Mouse (Mus musculus) inflammation-experienced regulatory T-cells, adult 6 months (primary cell): ENCODE results near the gene Rad23a. TPM values are rescaled to one million over a fixed set of nuclear protein-coding genes. Genes with fewer than 3 reads are reported as not detected.

Experiments
- ATAC-seq: one replicate; pipeline ENCODE4 v1.8.0; 2017
- polyA plus RNA-seq, 3 experiments: library from polyadenylated mRNA; unstranded; fragments of 100-300 nt; shearing (Covaris generic); gene quantifications; one replicate each; pipeline ENCODE4 v1.2.1; 2017

The Rad23a gene
- 100 to 1,000 TPM; 128 to 152 (median 145) TPM for polyA plus RNA-seq

DNA sequence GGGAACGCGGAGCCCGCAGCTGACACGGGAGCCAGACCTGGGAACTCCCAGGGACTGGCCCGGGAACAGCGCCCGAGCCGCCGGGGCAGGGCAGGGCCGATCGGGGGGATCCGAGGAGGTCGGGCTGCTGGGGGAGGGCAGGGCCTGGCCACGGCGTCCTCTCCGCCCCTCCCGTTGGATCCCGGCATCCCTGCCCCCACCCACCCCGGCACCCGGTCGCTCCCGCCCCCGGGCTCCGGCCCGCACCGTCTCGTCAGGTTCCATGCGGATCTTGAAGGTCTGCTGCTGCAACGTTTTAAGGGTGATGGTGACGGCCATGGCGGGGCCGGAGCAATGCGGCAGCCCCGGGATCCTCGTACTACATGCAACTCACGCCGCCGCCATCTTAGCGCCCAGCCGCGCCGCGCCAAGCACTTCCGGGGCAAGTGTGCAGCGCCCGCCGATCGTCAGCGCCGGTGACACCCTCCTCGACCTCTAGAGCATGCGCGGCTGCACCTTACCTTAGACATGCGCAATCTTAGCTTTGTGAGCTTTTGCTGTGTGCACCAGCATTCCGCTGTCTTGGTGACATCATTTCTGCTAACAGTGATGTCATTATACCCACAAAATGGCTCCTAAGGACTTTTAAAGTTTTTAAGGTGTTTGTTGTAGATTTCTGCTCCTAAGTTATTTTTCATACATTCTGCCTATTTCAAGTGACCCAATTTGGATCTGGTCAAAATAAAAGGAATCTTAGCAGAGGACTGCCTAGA is at the start of gene Rad23a:
Gene Rad23a (minus strand): TSS at position 418 of the 752 bp plus-strand sequence.
- ATAC-seq = peak; percentile 97

- ATAC-seq = no peak
These were observed 48.7 kb upstream of the Rad23a start for GRCm38 (mm10) chr8:84889141-84889540.

DNA sequence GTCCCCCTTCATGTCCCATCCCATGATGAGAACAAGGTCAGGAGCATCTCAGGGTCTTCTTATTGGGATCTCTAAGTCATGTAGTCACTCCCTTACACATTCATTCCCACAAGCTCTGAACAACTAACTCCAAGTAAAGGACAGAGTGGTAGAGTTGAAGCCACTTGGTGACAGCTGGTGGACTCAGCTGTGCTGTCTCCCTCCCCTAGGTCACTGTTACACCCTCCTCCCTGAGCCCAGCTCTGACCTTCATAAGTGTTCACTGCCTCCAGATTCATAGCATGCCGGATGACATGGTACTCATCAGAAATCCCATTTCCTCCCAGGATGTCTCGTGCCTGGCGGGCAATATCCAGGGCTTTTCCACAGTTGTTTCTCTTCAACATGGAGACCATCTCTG is 47.8 kb upstream of the Rad23a start:
- ATAC-seq = no peak

DNA sequence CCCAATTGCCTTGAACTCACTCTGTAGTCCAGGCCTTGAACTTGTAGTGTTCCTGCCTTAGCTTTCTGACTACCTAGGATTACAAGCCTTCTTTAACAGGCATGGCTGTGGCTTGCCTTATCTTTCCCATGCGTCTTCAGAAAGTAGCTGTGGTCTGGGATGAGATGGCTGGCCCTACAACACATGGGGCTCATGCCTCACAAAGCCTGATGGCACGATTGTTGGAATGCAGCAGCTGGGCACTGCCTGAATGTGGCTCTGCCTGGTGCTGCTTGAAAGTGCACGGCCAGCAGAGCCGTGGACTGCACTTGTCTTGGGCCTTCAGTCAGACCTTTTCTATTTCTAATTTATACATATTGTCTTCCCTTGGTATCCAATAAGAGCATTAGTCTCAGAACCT is 44.3 kb upstream of the Rad23a start:
- ATAC-seq = no peak

GRCm38 (mm10) chr8:84878915-84879314 is 38.5 kb upstream of the Rad23a start:
- no peak for ATAC-seq

DNA sequence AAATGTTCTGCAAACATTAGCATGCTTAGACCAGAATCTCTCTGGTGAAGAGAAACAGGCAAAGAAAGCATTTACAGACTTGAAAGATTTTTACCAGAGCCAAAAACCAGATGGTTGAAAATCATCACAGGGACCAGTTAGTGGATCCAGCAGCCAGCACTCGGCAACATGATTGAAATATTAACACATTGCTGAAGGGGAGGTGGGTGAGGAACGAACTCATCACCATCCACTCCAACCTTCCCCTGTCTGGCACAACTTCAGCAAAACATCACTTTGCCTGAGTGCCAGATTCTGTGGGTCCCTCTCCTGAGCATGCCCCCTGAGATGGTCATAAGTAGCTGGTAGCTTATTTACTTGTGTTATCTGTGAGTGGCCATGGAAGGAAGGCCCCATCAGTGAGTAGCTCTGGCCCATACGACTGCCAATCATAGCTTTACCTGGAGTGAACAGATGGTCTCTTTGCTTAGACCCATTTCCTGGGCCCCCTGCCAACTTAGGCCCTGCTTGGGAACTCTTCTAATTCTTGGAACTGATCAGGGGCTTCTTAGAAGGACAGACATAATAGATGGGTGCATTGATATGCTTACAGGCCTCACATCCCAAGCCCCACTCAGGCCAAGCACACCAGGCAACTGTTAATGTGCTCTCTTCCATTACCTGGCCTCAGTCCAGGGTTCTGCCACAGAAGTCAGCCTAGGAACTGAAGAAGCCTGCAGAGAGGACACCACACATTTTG is 37.0 kb upstream of the Rad23a start:
- ATAC-seq = no peak

DNA sequence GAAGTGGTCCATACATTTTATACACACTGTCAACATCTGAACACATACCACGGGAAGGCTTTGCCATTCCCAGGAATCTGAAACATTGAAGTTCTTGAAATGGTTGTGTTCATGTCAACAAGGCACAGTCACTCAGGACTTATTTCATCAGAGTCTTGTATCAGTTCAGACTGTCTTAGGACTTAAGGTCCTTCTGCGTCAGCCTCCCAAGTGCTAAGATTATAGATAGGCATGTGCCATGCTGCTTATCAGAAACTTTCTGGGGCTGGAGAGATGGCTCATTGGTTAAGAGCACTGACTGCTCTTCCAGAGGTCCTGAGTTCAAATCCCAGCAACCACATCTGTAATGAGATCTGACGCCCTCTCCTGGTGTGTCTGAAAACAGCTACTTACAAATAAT is 33.9 kb upstream of the Rad23a start:
- ATAC-seq = no peak

GRCm38 (mm10) chr8:84873016-84873415 is 32.6 kb upstream of the Rad23a start:
- ATAC-seq = no peak

GRCm38 (mm10) chr8:84872309-84872965 is 32.0 kb upstream of the Rad23a start:
- ATAC-seq = no peak

GRCm38 (mm10) chr8:84871376-84872308 is 31.2 kb upstream of the Rad23a start, which contains the start of gene Syce2:
Gene Syce2 (plus strand): TSS chr8:84872111.
- peak; percentile 79 for ATAC-seq

- peak; percentile 97 for ATAC-seq
These were observed 16.5 kb upstream of the Rad23a start, which contains the start of gene Farsa for GRCm38 (mm10) chr8:84856864-84857441. Gene Farsa (plus strand): TSS chr8:84856989.

- ATAC-seq = no peak
These were observed 16.0 kb upstream of the Rad23a start for GRCm38 (mm10) chr8:84856434-84856833.

GRCm38 (mm10) chr8:84847684-84848435 is 7.4 kb upstream of the Rad23a start:
- ATAC-seq = no peak

- peak; percentile 98 for ATAC-seq
These were observed 6.5 kb upstream of the Rad23a start, which contains the start of gene Calr for GRCm38 (mm10) chr8:84846722-84847572. Gene Calr (minus strand): TSS chr8:84846934.

DNA sequence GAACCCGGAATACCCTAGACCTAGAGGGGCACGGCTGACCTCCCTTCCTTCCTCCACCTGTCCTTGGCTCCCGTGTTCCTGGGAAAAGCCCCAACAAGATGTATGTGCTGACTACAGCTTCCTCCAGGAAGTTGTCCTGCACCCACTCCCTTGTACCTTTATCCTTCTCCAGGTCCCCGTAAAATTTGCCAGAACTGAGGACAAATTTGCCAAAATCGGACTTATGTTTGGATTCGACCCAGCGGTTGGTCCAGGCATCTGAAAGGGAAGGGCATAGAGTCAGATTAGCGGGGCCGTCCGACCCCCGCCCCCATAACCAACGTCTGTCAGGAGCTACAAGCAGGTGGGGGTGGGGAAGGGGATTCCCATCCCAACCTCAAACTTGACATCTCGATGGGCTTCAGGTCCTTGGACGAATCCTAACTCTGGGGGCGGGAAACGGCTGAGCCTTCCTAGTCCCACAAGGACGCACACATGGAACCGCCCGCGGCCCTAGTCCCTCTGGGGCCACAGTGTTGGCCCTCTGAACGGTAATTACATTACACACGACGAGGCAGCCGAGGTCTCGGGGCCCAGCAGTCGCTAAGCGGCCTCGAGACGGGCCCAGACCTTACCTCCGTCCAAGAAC is 5.7 kb upstream of the Rad23a start:
- ATAC-seq = peak; percentile 3

GRCm38 (mm10) chr8:84845355-84846093 is 5.1 kb upstream of the Rad23a start:
- ATAC-seq = no peak

- ATAC-seq = no peak
These were observed 4.1 kb upstream of the Rad23a start for GRCm38 (mm10) chr8:84844397-84845070.

DNA sequence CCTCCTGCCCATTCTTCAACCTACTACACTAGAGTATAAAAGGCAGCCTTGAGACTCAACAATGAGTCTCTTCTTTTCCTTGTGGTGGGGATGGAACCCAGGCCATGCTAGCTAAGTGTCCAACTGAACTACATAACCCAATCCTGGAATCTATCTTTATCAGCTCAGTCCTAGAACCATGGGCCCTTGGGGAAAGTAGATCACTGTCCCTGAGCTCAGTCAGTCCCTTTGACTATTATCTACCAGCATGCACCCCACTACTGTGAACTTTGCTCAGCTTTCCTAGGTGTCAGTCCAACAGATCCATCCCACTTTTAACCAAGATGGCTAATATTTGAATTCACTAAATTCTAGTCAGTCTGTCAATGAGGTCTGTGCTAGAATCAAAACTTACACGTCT is 1.0 kb upstream of the Rad23a start:
- no peak for ATAC-seq
